Mouse (Mus musculus) mesoderm, embryonic 11.5 days (tissue): ENCODE data around the gene Spin1.
"Not testable (repeated sequence)": the region's sequence is repeated elsewhere in the genome, so short reads cannot be mapped to it uniquely, and the experiment has no call there.

Source experiments
- DNase-seq: peaks from one replicate; pipeline ENCODE4 v3.0.0-alpha.2; 2012; ENCODE audit warnings: low read depth, low spot score

Spin1 gene

DNA sequence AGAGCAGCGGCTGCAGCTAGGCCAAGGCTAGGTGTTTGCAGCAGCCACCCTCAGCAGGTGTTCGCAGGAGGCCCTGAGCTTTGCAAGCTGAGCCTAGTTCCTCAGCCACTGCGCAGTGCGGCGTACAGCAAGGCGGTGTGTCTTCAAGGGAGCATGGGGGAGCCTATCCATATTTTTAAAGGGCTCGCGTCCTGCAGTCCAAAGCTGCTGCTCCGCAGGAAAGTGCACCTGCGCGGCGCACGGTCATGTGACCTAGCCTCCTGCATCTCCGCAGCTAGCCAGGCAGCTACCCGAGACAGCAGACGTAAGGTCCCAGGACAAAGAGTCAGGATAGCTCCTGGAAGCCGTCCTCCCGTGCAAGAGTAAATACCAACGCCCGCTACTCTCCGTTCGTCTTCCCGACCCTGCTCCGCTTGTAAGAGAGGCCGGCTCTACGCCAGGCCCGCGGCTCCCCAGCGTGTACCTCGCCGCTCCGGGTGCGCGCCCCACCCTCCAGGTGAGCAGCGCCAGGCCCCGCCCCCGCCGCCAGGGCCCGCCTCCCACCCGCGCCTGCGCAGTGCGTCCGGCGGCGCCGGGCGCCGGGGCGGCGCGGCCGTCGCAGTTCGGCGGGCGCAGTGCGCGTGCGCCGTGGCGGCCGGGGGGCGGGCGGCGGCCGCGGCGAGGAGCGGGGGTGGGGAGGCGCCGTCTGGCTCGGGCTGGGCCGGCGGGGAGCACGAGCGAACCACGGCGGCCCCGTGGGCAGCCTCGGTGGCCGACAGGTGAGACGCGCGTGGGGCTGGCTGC lies at the start of gene Spin1:
Gene Spin1 (plus strand): TSS at position 648 of the 783 bp plus-strand sequence.
- peak; percentile 70 for DNase-seq

- no peak for DNase-seq
These were observed 49.7 kb upstream of the Spin1 start for GRCm38 (mm10) chr13:51051016-51051415.

- DNase-seq, result no peak
These were observed 48.3 kb upstream of the Spin1 start for GRCm38 (mm10) chr13:51052408-51052807.

GRCm38 (mm10) chr13:51063024-51063423 lies 37.7 kb upstream of the Spin1 start:
- DNase-seq, result no peak

- no peak for DNase-seq
These were observed 37.0 kb upstream of the Spin1 start for GRCm38 (mm10) chr13:51063721-51064120.

- no peak for DNase-seq
These were observed 36.3 kb upstream of the Spin1 start for GRCm38 (mm10) chr13:51064429-51064828.

DNA sequence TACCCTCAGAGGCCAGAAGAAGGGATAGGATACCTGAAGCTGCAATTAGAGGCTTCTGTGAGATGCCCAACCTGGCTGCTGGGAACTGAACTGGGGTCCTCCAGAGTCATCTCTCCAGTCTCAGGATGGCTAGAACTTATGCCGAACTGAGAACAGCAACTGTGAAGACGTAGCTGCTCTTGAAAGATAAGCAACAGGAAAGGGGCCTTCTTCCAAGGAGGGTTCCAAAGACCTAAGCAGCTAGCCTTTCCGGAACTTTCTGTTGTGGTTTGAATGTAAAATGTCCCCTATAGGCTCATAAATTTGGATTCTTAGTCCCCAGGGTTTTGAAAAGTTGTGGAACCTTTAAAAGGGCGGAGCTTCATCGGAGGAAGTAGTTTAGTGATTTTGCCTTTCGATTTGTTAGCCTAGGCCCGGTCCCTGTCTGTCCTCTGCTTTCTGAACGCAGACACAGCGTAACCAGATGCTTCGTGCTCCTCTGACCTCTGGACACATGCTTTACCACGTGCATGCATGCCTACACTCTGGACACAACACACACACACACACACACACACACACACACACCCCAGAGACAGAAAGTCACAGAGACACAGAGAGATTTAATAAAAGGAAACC lies 29.5 kb upstream of the Spin1 start:
- no peak for DNase-seq

DNA sequence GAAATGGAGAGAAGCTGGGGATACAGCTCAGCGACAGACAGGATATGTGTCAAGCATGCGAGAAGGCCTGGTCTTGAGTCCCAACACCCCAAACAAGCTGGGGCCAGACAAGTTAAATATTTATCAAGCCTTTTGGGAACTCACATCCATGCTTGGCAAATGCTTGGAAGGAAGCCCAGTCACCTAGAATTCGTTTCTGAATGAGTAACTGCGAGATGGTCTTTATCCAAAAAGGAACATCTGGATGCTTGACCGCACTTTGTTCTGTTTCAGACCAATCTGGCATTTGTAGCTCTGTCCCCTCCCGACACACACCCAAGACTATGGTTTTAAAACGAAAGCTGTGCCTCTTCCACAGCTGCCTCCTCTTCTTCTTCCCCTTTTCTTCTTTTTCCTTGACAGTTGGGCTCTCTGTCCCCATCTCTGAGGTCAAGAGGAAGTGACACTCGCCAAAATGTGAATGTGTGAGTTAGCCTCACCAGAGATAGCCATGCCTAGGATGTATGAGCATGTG lies 28.9 kb upstream of the Spin1 start:
- no peak for DNase-seq

GRCm38 (mm10) chr13:51072917-51073843 lies 27.5 kb upstream of the Spin1 start:
- DNase-seq, result no peak

DNA sequence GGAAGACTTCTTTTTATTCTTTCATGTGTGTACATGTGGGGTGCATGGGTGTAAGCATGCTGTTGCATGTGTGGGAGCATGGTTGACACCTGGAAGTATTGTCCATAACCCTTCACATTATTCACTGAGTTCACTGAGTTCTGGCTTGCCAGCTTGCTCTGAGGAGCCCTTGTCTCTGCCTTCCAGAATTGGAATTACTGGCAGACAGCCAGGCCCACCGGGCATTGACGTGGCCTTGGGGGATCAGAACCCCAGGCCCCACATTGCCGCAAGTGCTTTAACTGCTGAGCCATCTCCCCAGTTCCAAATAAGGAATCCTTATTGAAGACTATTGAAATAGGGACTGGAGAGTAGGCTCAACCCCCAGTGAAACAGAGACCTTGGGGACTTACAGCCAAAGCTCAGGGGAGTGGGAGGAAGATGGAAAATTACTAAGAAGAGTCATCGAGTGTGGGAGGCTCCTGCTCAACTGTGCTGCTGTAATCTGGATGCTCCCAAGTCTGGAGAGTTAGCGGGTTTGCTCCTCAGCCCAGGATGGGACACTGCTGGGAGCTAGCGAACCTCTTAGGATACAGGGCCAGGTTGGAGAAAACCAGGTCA lies 26.5 kb upstream of the Spin1 start:
- no peak for DNase-seq

DNA sequence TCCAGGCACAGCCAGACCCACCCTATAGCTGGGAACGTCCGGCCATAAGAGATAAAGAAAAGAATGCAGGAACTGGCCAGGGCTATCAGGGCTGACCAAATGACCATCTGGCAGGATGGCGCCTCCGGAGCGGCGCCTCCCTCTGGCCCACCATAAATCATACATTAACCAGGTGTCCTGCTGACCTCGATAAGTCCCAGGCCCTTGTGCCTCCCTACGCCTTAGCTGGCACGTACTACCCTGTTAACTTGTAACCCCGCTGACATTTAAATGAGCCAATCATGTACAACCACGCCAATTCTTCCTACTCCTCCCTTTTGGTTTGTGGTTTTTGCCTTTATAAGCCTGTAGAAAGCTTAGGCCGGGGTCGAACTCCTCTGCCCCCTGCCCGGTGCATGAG lies 24.5 kb upstream of the Spin1 start:
- DNase-seq, result not testable (repeated sequence)

DNA sequence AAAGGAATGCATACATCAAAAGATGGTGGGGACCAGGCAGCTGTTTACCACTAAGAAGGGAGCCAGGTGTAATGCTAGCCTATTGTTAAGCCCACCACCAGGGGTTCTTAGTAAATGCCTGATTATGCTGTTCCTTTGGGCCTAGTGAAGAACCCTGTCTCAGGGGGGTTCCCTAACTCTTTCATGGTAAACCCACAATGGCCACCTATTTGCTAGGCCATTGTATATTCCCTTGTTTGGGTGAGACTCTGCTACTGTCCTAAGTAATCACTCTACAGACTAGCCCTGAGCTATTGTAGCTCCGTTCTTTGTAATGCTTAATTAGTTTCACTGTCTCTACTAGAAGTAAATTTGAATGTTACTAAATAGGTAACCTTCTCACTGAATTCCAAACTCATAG lies 22.1 kb upstream of the Spin1 start:
- not testable (repeated sequence) for DNase-seq

DNA sequence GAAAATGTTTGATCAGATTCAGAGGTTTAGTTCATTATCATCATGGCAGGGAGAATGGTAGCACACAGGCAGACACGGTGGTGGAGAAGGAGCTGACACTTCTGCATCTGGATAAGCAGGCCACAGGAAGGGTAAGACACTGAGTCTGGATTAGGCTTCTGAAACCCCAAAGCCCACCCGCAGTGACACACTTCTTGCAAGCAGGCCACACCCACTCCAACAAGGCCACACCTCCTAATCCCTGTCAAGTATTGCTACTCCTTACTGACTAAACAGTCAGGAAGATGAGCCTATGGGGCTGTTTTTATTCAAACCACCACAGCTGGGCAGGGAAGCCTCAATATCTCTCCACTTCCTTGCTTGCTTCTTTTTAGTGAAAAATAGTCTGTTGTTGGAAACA lies 19.9 kb upstream of the Spin1 start:
- DNase-seq, result no peak

DNA sequence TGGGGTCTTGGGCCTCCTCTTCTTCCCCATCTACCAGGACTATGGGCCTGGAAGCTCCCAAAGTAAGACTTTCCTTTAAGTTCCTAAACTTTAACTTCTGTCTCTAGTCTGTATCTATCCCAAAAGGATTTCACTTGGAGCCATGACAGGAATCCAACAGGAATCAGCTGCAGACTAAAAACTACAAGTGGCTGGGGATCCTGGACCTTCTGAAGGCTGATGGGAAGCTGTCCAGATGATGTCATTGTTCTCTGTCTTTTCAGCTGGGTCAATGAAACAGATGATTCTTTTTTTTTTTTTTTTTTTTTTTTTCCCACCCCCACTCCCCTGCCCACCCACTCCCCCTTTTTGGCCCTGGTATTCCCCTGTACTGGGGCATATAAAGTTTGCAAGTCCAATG lies 16.4 kb upstream of the Spin1 start:
- no peak for DNase-seq

GRCm38 (mm10) chr13:51085941-51086340 lies 14.7 kb upstream of the Spin1 start:
- DNase-seq, result no peak

DNA sequence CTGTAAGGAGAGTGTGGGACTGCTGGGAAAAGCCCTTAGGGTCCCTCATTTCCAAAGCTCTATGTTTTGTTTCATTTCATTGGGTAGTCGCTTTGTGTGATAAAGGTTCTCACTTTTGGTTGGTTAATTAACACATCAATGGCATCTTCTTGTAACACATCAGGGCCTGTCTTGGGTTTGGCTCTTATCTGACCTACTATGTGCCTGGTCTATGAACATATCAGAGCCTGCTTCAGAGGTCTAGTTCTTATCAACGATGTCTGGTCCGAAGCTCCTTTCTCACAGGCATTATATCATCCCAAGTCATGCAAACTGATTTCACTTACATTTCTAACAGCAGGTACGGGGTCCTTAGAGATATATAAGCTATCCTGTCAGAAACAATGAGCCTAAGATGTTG lies 13.4 kb upstream of the Spin1 start:
- no peak for DNase-seq

GRCm38 (mm10) chr13:51088207-51088606 lies 12.5 kb upstream of the Spin1 start:
- DNase-seq, result no peak

- no peak for DNase-seq
These were observed 11.6 kb upstream of the Spin1 start for GRCm38 (mm10) chr13:51089058-51089457.

GRCm38 (mm10) chr13:51090105-51090661 lies 10.5 kb upstream of the Spin1 start:
- DNase-seq, result no peak

DNA sequence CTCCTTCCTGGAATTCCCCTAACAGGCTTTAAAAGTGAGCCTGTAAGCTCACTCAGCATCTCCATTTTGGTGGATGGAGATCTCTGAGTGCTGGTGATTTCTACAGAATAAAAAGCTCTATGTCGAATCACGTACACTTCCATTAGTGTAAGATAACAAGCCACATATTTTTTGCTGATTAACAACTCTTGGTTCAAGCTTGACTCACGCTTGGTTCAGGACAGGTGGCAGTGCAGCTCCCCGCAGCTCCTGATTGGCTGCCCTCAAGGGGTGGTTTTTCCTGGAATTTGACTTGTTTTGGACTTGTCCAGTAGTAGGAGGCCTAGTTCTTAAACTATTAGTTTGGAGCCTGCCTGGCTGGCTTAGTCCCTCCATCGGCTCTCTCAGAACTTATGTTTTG lies 7.2 kb upstream of the Spin1 start:
- no peak for DNase-seq
